Mouse (Mus musculus) bone marrow, adult 2 months (tissue): ENCODE data around the gene Plau.

Experiments
- CTCF ChIP-seq: fragments of 200-500 bp; IDR thresholded peaks from 2 replicates; pipeline ENCODE4 v1.5.1; 2011; ENCODE audit warnings: low read length, control low read depth; ENCODE audit not compliant: control insufficient read depth, insufficient read depth
- POLR2A ChIP-seq: fragments of 200-500 bp; IDR thresholded peaks from 2 replicates; pipeline ENCODE4 v1.6.1; 2011; ENCODE audit warnings: low read depth, mild to moderate bottlenecking, control low read depth, low read length, borderline replicate concordance; ENCODE audit not compliant: control insufficient read depth

GRCm38 (mm10) chr14:20795423-20796152 lies 40.9 kb upstream of the Plau start:
- TF ChIP-seq POLR2A (no peak), CTCF (no peak)
